Mouse (Mus musculus): ENCODE results near the gene Frk. TPM values are rescaled to one million over a fixed set of nuclear protein-coding genes. Genes with fewer than 3 reads are reported as not detected.

Gene Frk
- polyA plus RNA-seq (2014; fragmentation: Illumina TruSeq; extraction: RNeasy Lipid Tissue Mini Kit (QIAGEN cat#74804); ENCODE audit: insufficient read depth, low read depth, low replicate concordance), result 2.1 TPM

GRCm38 (mm10) chr10:34483297-34484013 lies at the start of gene Frk:
TSS of gene Frk (plus strand) at chr10:34483399.

Other genes starting within 250 kb of the Frk start
- gene Tspyl1, start 201.2 kb upstream of the Frk start, polyA plus RNA-seq (2014; fragmentation: Illumina TruSeq; extraction: RNeasy Lipid Tissue Mini Kit (QIAGEN cat#74804); ENCODE audit: insufficient read depth, low read depth, low replicate concordance), result 34.0 TPM
- 21.4 TPM for gene Tspyl4, start 186.0 kb upstream of the Frk start, polyA plus RNA-seq (2014; fragmentation: Illumina TruSeq; extraction: RNeasy Lipid Tissue Mini Kit (QIAGEN cat#74804); ENCODE audit: insufficient read depth, low read depth, low replicate concordance)
- gene Col10a1, start 93.4 kb upstream of the Frk start, polyA plus RNA-seq (2014; fragmentation: Illumina TruSeq; extraction: RNeasy Lipid Tissue Mini Kit (QIAGEN cat#74804); ENCODE audit: insufficient read depth, low read depth, low replicate concordance), result not detected
- 9.6 TPM for gene Nt5dc1, start 64.8 kb upstream of the Frk start, polyA plus RNA-seq (2014; fragmentation: Illumina TruSeq; extraction: RNeasy Lipid Tissue Mini Kit (QIAGEN cat#74804); ENCODE audit: insufficient read depth, low read depth, low replicate concordance)